Mouse (Mus musculus): ENCODE measurements around the gene Yif1a. TPM values are rescaled to one million over a fixed set of nuclear protein-coding genes. Genes with fewer than 3 reads are reported as not detected.
A peak's percentile ranks its signal among the peaks of the same experiment; 100 is the strongest.

The Yif1a gene
- 10 to 100 TPM in 21 of 26 experiments, 1 to 10 TPM in 5; 3.9 to 31.8 (median 17.7) TPM for total RNA-seq (2018; cell fraction: chromatin; rRNA removed)
- total RNA-seq (2018; cell fraction: cytosol; rRNA removed): 10 to 100 TPM; 21.0 to 34.4 (median 25.4) TPM
- 10 to 100 TPM in 22 of 26 experiments, 1 to 10 TPM in 4; 8.9 to 28.4 (median 14.3) TPM for total RNA-seq (2018; cell fraction: nucleus; rRNA removed)
- 32.3 to 57.6 TPM (median 51.7 TPM) in 3 replicates for polyA plus RNA-seq (2018)

DNA sequence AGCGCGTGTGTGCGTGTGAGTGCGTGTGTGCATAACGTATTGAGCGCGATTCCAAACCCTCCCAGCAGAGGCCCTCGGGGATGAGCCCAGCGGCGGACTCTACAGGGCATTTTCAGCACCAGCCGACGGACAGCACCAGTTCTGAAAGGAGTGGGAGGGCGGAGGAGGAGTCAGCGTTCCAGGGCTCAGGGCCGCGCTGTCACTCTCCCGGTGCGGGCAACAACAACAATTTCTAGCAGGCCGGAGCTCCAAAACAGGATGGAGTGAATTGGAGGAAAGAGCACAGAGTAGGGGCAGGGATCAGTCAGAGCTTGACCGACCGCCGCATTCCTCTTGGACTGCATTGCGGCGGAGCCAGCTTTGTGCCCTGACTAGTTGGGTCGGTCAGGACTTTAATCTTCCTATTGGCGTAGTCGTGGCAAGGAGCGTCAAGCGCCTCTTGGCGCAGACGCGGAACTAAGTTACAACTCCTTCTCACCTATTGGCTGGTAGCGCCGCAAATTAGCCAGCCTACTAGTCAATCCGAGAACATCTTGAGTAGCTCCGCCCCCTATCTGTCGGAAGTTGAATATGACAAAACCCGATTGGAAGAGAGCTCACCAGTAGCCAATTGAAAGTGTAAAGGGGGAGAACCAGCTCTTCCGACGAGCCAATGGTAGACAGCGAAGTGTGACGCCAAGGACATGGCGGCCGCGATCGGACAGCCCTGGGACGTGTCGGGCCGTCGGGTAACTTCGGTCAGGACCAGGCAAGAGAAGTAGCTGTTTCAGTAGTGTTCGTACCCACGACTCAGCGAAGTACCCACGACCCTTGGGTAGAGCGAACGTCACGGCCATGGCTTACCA, at the start of gene Yif1a:
Gene Yif1a, plus strand, starts transcription at position 655 of the 845 bp plus-strand sequence.
- peak within 1 kb of the TSS; percentile 54 for H3K27ac ChIP-seq
- peak within 1 kb of the TSS; percentile 96 for H3K4me3 ChIP-seq (ENCODE audit: inconsistent target)
- 2% methylated on average over 58 of the region's 58 CpGs for WGBS (ENCODE audit: missing documents)
- H3K79me2 ChIP-seq (ENCODE audit: inconsistent target): peaks cover 9% of the 10 kb centered on the region; the same call in 1 of the 2 replicates
- peaks cover 20% of the 10 kb centered on the region; the same call in 1 of the 2 replicates for H3K36me3 ChIP-seq (ENCODE audit: inconsistent target)

DNA sequence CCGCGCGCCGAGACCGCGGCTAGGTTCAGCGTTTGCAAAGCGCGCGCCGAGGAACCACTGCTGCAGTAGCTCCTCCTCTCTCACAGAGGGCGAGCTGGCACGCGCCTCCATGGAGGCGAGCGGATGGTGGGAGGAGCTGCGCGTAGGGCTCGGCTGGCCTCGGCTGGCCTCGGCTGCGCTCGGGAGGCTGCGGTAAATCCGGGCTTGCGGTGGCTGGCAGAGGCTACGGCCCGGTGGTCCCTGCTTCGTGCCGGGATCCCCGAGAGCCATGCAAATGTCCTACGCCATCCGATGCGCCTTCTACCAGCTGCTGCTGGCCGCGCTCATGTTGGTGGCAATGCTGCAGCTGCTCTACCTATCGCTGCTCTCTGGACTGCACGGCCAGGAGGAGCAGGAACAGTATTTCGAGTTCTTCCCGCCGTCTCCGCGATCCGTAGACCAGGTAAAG, 49.6 kb upstream of the Yif1a start, which contains the start of the genes B4gat1 and AC124502.3:
Gene B4gat1, plus strand, starts transcription at position 118 of the 448 bp plus-strand sequence.
Gene AC124502.3, plus strand, starts transcription at position 183 of the 448 bp plus-strand sequence.
- no peaks in the 10 kb centered on the region for H3K36me3 ChIP-seq (ENCODE audit: inconsistent target)
- under 1% methylated on average over 33 of the region's 44 CpGs for WGBS (ENCODE audit: missing documents)
- peak within 1 kb of the TSS; percentile 38 for H3K27ac ChIP-seq
- H3K4me3 ChIP-seq (ENCODE audit: inconsistent target): peak within 1 kb of the TSS; percentile 92
- peaks cover 38% of the 10 kb centered on the region for H3K79me2 ChIP-seq (ENCODE audit: inconsistent target)

DNA sequence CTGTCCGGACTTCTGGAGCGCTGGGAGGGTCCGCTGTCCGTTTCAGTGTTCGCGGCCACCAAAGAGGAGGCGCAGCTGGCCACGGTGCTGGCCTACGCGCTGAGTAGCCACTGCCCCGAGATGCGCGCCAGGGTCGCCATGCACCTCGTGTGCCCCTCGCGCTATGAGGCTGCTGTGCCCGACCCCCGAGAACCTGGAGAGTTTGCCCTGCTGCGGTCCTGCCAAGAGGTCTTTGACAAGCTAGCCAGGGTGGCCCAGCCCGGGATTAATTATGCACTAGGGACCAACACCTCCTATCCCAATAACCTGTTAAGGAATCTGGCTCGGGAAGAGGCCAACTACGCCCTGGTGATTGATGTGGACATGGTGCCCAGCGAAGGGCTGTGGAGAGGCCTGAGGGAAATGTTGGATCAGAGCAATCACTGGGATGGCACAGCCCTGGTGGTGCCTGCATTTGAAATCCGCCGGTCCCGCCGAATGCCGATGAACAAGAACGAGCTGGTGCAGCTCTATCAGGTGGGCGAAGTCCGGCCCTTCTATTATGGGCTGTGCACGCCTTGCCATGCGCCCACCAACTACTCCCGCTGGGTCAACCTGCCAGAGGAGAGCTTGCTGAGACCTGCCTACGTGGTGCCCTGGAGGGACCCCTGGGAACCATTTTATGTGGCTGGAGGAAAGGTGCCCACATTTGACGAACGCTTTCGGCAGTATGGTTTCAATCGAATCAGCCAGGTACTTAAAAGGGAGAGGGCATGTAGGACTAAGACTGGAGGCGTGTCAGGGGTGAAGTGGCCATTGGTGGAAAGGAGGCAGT, 48.8 kb upstream of the Yif1a start:
- Histone ChIP-seq H3K36me3 (ENCODE audit: inconsistent target) (no peaks in the 10 kb centered on the region), H3K79me2 (ENCODE audit: inconsistent target) (peaks cover 46% of the 10 kb centered on the region), H3K27ac (no peak overlapping the region), H3K4me3 (ENCODE audit: inconsistent target) (peak overlapping the region; percentile 92)
- WGBS (ENCODE audit: missing documents): 25% methylated on average over 40 of the region's 41 CpGs

DNA sequence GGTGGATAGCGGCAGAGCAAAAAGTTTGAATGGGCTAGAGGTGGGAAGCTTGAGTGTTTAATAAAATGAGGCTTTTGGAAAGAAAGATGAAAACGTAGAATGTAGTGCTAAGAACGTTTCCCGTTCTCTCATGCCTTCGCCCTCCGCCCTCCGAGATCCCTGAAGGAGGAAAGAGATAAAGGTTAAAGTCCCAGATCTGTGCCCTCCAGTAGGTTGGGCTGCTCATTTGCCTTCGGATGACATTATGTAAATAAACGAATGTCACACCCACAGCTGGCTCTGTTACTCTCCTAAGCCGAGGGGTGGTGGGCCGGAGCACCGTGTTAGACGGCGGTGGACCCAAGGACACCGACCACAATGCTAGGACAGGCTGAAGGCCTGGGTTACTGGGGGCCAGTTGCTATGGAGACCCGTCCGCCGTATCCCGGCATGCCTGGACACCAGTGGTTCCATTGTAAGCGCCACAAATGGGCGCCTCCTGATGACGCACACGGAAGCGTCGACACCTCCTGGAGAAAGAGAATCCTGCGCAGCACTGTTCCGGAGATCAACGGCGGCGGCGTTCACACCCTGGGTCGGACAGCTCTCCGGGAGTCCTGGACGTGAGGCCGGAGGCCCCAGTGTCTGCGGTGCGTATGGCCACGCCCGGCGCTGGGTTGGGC, 47.3 kb upstream of the Yif1a start, which contains the start of gene Brms1:
Gene Brms1, plus strand, starts transcription at position 493 of the 662 bp plus-strand sequence.
- H3K36me3 ChIP-seq (ENCODE audit: inconsistent target): peaks cover 7% of the 10 kb centered on the region; the same call in 1 of the 2 replicates
- peaks cover 57% of the 10 kb centered on the region for H3K79me2 ChIP-seq (ENCODE audit: inconsistent target)
- H3K4me3 ChIP-seq (ENCODE audit: inconsistent target): peak within 1 kb of the TSS; percentile 92
- 5% methylated on average over 40 of the region's 40 CpGs for WGBS (ENCODE audit: missing documents)
- H3K27ac ChIP-seq: peak within 1 kb of the TSS; percentile 51

DNA sequence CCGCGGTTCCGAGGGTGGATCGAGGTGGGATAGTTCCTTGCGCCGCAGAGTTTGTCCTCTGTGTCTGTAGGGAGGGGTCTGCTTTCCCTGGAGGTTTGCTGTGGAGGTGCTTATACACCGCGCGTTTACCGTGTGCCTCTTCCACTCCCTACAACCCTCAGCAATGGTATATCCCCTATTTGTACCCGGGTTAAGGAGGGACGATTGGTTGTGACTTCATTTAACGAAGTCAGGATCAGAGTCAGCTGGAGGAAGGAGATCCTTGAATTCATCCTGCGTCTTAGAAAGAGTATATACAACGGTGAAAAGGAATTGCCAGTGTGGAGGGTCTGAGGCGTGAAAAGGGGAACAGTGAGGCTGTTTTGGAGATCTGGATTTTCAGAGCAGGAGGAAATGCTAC, 46.8 kb upstream of the Yif1a start:
- H3K36me3 ChIP-seq (ENCODE audit: inconsistent target): peaks cover 12% of the 10 kb centered on the region
- H3K79me2 ChIP-seq (ENCODE audit: inconsistent target): peaks cover 57% of the 10 kb centered on the region
- peak overlapping the region; percentile 51 for H3K27ac ChIP-seq
- peak overlapping the region; percentile 92 for H3K4me3 ChIP-seq (ENCODE audit: inconsistent target)
- 0% methylated on average over 16 of the region's 16 CpGs for WGBS (ENCODE audit: missing documents)

DNA sequence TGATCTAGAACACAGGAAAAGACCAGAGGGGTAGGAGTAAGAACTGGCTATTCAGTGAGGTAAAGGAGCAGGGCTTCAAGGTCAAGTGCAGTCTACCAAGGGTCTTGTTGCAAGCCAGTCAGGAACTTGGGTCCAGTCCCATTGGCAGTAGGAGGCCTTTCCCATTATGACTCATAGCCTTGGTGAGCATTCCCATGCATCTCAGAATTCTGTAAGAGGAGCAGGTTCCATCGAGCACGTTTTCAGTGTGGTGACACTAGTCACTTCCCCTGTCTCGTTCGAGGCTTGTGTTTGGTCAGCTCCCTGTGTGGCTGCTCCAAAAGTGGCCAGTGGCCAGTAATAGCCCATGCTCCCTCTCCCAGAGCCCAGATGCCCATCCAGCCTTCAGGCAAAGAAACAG, 42.8 kb upstream of the Yif1a start:
- no peak overlapping the region for H3K27ac ChIP-seq
- WGBS (ENCODE audit: missing documents): 81% methylated on average over 4 of the region's 4 CpGs
- no peak overlapping the region for H3K4me3 ChIP-seq (ENCODE audit: inconsistent target)
- H3K36me3 ChIP-seq (ENCODE audit: inconsistent target): peaks cover 46% of the 10 kb centered on the region
- H3K79me2 ChIP-seq (ENCODE audit: inconsistent target): peaks cover 44% of the 10 kb centered on the region

DNA sequence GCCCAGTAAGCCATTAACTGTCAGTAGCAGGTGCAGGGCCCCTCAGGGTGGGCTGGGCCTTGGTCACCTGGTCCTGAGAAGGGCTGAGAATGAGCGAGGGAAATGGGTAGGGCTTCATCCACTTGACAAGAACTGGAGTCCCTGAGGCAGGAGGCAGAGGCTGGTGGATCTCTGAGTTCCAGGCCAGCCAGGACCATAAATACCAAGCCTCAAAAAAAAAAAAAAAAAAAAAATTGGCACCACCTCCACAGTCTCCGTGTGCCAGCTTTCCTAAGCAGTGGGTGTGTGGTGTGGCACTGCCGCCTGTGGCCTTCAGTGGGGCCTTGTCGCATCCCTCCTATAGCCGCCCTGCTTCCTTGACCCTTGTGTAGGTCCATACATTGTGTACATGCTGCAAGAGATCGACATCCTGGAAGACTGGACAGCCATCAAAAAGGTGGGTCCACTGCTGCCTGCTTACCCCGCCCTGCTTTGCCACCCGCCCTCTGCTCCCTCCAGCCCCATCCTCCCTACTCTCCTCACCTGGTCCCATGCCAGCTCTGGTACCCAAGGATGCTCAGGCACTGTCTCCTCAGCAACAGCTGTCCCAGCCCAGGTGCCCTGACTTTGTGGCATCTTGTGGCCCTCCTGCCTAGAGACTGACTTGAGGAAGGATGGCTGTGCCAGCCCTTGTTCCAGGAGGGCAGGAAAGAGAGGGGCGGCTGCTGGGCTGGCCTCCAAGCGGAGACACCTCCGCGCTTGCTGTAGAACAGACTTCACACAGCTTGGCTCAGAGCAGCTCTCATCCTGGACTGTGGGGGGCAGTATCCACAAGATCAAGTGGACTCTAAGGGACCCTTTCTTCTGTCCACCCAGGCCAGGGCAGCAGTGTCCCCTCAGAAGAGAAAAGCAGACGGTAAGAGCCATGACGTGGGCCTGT, 39.9 kb upstream of the Yif1a start:
- no peak overlapping the region for H3K4me3 ChIP-seq (ENCODE audit: inconsistent target)
- no peak overlapping the region for H3K27ac ChIP-seq
- peaks cover 22% of the 10 kb centered on the region for H3K79me2 ChIP-seq (ENCODE audit: inconsistent target)
- H3K36me3 ChIP-seq (ENCODE audit: inconsistent target): peaks cover 46% of the 10 kb centered on the region
- 97% methylated on average over 12 of the region's 14 CpGs for WGBS (ENCODE audit: missing documents)

DNA sequence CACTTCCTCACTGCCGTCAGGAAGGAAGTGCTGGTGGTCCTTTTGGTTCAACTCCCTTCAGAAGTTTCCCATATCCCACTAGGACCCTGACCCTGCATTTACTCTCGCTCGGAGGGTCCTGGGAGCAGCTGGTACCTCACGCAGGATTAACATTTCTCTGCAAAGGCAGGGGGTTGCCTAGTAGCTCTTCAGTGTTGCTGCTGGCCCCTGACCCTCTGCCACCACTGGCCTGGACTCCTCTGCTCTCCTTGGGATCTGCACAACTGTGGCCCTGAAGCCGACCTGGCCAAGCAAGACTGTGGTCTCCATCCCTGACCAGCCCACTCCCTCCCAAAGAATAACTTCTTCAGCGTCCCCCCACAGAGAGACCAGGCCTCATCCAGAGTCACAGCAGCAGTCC, 39.0 kb upstream of the Yif1a start:
- WGBS (ENCODE audit: missing documents): 86% methylated on average over 6 of the region's 6 CpGs
- H3K4me3 ChIP-seq (ENCODE audit: inconsistent target): no peak overlapping the region
- H3K27ac ChIP-seq: no peak overlapping the region
- H3K36me3 ChIP-seq (ENCODE audit: inconsistent target): peaks cover 46% of the 10 kb centered on the region
- H3K79me2 ChIP-seq (ENCODE audit: inconsistent target): peaks cover 13% of the 10 kb centered on the region

DNA sequence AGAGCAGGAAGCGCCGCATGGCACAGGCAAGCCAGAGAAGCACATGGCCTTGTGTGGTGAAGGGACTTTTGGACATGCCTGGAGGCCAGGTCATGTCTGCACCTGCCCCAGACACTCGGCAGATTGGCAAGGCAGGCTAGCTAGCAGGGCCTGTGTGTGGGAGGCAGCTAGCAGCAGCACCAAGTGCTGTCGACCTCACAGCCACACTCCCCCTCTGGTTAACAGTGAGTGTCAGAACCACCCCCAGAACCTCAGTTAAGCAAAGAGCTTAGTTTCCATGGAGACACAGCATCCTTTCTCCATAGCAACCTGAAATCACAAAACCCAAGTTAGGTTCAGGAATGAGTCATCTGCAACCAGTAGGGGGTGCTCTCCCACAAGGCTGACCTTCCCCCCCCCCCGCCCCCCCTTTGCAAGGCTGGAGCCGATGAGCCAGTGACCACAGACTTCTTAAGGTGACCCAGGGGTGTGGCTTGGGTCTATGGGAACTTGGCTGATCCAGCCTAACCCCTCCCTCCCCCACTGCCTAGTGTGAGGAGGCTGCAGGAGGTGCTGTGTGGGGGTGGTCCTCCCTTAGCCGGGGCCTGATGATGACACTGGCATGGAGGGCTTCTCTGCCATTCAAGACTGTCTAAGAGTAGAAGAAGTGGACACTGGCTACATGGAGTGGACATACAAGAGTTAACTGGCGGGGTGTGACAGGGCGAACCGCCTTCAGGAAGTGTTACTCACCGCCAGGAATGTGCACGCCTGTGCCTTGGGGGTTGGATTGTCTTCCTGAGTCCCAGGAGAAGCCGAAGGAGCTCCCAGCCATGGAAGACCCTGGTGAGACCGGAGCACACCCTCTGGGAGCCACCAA, 38.1 kb upstream of the Yif1a start, which contains the start of gene Rin1:
Gene Rin1, plus strand, starts transcription at position 435 of the 859 bp plus-strand sequence.
- H3K27ac ChIP-seq: no peak within 1 kb of the TSS
- H3K4me3 ChIP-seq (ENCODE audit: inconsistent target): no peak within 1 kb of the TSS
- peaks cover 5% of the 10 kb centered on the region; the same call in 1 of the 2 replicates for H3K79me2 ChIP-seq (ENCODE audit: inconsistent target)
- peaks cover 46% of the 10 kb centered on the region for H3K36me3 ChIP-seq (ENCODE audit: inconsistent target)
- WGBS (ENCODE audit: missing documents): 31% methylated on average over 12 of the region's 14 CpGs

DNA sequence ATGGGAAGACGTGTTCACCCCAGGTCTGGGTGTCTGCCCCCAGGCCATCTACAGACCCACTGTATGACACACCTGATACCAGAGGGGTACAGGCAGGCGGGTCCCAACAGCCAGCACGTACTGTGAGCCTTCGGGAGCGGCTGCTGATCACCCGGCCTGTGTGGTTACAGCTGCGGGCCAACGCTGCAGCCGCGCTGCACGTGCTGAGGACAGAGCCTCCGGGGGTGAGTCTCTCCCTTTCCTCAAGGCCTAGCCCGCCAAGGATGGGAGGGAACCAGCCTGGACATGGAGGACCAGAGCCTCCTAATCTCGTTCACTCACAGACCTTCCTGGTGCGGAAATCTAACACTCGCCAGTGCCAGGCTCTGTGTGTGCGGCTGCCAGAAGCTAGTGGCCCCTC, 37.3 kb upstream of the Yif1a start:
- H3K79me2 ChIP-seq (ENCODE audit: inconsistent target): no peaks in the 10 kb centered on the region
- no peak overlapping the region for H3K4me3 ChIP-seq (ENCODE audit: inconsistent target)
- H3K27ac ChIP-seq: no peak overlapping the region
- peaks cover 39% of the 10 kb centered on the region for H3K36me3 ChIP-seq (ENCODE audit: inconsistent target)
- 34% methylated on average over 17 of the region's 17 CpGs for WGBS (ENCODE audit: missing documents)

DNA sequence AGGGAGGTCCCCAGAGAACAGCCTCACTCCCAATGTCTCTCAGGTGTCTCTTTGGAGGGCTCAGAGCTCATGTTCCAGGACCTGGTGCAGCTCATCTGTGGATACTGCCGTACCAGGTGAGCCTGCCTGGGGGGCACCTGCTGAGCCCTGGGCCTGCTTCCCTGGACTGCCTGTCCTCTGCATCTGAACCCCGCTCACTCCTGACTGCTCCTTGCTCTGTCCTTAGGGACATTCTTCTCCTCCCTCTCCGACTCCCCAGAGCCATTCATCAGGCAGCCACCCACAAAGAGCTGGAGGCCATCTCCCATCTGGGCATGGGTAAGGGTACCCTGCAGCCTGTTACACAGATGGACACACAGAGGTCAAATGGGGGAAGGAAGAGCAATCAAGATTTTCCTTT, 36.8 kb upstream of the Yif1a start:
- Histone ChIP-seq H3K4me3 (ENCODE audit: inconsistent target) (no peak overlapping the region), H3K36me3 (ENCODE audit: inconsistent target) (peaks cover 34% of the 10 kb centered on the region)
- WGBS (ENCODE audit: missing documents): 86% methylated on average over 3 of the region's 3 CpGs

DNA sequence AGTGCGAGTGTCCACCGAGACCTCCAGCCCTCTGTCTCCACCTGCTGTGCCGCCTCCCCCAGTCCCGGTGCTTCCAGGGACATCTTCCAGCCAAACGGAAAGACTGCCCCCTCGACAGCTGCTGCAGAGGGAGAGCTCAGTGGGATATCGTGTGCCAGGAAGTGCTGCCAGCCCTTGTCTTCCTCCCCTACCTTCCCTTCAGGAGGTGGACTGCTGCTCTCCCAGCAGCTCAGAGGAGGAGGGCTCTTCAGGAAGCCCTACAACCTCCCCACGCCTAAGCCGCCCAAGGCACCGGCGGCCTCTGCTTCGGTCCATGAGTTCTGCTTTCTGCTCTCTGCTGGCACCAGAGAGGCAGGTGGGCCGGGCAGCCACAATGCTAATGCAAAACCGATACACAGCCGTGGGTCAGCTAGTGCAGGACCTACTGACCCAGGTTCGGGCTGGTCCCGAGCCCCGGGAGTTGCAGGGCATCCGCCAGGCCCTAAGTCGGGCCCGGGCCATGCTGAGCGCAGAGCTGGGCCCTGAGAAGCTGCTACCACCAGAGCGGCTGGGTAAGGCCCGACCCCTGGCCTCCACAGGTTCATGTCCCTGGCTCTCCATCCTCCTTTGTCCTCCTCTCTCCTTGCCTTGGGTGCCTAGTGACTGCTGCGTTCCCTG, 36.0 kb upstream of the Yif1a start:
- no peak overlapping the region for H3K4me3 ChIP-seq (ENCODE audit: inconsistent target)
- 53% methylated on average over 22 of the region's 25 CpGs for WGBS (ENCODE audit: missing documents)
- no peaks in the 10 kb centered on the region for H3K79me2 ChIP-seq (ENCODE audit: inconsistent target)
- no peak overlapping the region for H3K27ac ChIP-seq
- H3K36me3 ChIP-seq (ENCODE audit: inconsistent target): peaks cover 27% of the 10 kb centered on the region; the same call in 1 of the 2 replicates

More for the DNA sequence above, 36.8 kb upstream of the Yif1a start:
- H3K27ac ChIP-seq: no peak overlapping the region
- H3K79me2 ChIP-seq (ENCODE audit: inconsistent target): no peaks in the 10 kb centered on the region

All from macrophage (primary cell).